Mouse (Mus musculus): Measurements from ENCODE around the gene Itih5. TPM values are rescaled to one million over a fixed set of nuclear protein-coding genes. Genes with fewer than 3 reads are reported as not detected.
A peak's percentile ranks its signal among the peaks of the same experiment; 100 is the strongest.

Itih5 gene
- polyA plus RNA-seq, 1 experiment from 2014 or later, result 1.4 TPM

GRCm38 (mm10) chr2:10262722-10263121 is 109.4 kb downstream of the Itih5 start:
- Histone ChIP-seq H3K27me3 (ENCODE audit: control insufficient read depth, insufficient read depth, low read length) (no peaks in the 10 kb centered on the region), H3K9ac (replicated peaks; ENCODE audit: low read depth, low read length) (no peak overlapping the region), H3K36me3 (ENCODE audit: control insufficient read depth, insufficient read depth, low read length) (no peaks in the 10 kb centered on the region), H3K27ac (ENCODE audit: low read depth, low read length) (no peak overlapping the region), H3K9me3 (ENCODE audit: control insufficient read depth, low read length) (no peaks in the 10 kb centered on the region), H3K4me1 (ENCODE audit: control insufficient read depth, insufficient read depth, low read length) (no peaks in the 10 kb centered on the region), H3K4me3 (ENCODE audit: low read depth, low read length) (no peak overlapping the region), H3K4me2 (ENCODE audit: low read depth, low read length) (no peak overlapping the region)
- ATAC-seq (ENCODE audit: low read depth), result no peak
- 5% methylated on average over 5 of the region's 5 CpGs for whole genome bisulfite sequencing

GRCm38 (mm10) chr2:10263909-10264489 is 110.6 kb downstream of the Itih5 start:
- H3K4me2 ChIP-seq (ENCODE audit: low read depth, low read length), result no peak overlapping the region
- no peak for ATAC-seq (ENCODE audit: low read depth)

GRCm38 (mm10) chr2:10265881-10266280 is 112.5 kb downstream of the Itih5 start:
- Histone ChIP-seq H3K4me3 (ENCODE audit: low read depth, low read length) (no peak overlapping the region), H3K27me3 (ENCODE audit: control insufficient read depth, insufficient read depth, low read length) (no peaks in the 10 kb centered on the region), H3K36me3 (ENCODE audit: control insufficient read depth, insufficient read depth, low read length) (no peaks in the 10 kb centered on the region), H3K4me1 (ENCODE audit: control insufficient read depth, insufficient read depth, low read length) (no peaks in the 10 kb centered on the region), H3K4me2 (ENCODE audit: low read depth, low read length) (no peak overlapping the region), H3K27ac (ENCODE audit: low read depth, low read length) (no peak overlapping the region), H3K9ac (replicated peaks; ENCODE audit: low read depth, low read length) (no peak overlapping the region), H3K9me3 (ENCODE audit: control insufficient read depth, low read length) (no peaks in the 10 kb centered on the region)
- no peak for ATAC-seq (ENCODE audit: low read depth)
- WGBS, result 86% methylated on average over 5 of the region's 5 CpGs

More at GRCm38 (mm10) chr2:10263909-10264489, 110.6 kb downstream of the Itih5 start:
- Histone ChIP-seq H3K27ac (ENCODE audit: low read depth, low read length) (no peak overlapping the region), H3K9me3 (ENCODE audit: control insufficient read depth, low read length) (no peaks in the 10 kb centered on the region), H3K27me3 (ENCODE audit: control insufficient read depth, insufficient read depth, low read length) (no peaks in the 10 kb centered on the region), H3K4me1 (ENCODE audit: control insufficient read depth, insufficient read depth, low read length) (no peaks in the 10 kb centered on the region), H3K4me3 (ENCODE audit: low read depth, low read length) (no peak overlapping the region), H3K36me3 (ENCODE audit: control insufficient read depth, insufficient read depth, low read length) (no peaks in the 10 kb centered on the region), H3K9ac (replicated peaks; ENCODE audit: low read depth, low read length) (no peak overlapping the region)
- WGBS, result 24% methylated on average over 7 of the region's 7 CpGs

GRCm38 (mm10) chr2:10272604-10273115 is 119.3 kb downstream of the Itih5 start:
- Histone ChIP-seq H3K4me1 (ENCODE audit: control insufficient read depth, insufficient read depth, low read length) (no peaks in the 10 kb centered on the region), H3K36me3 (ENCODE audit: control insufficient read depth, insufficient read depth, low read length) (no peaks in the 10 kb centered on the region), H3K27me3 (ENCODE audit: control insufficient read depth, insufficient read depth, low read length) (no peaks in the 10 kb centered on the region), H3K4me2 (ENCODE audit: low read depth, low read length) (no peak overlapping the region), H3K9me3 (ENCODE audit: control insufficient read depth, low read length) (no peaks in the 10 kb centered on the region), H3K9ac (replicated peaks; ENCODE audit: low read depth, low read length) (no peak overlapping the region), H3K27ac (ENCODE audit: low read depth, low read length) (no peak overlapping the region), H3K4me3 (ENCODE audit: low read depth, low read length) (no peak overlapping the region)
- WGBS, result 79% methylated on average over 9 of the region's 9 CpGs
- no peak for ATAC-seq (ENCODE audit: low read depth)

GRCm38 (mm10) chr2:10273541-10274050 is 120.2 kb downstream of the Itih5 start:
- no peak for ATAC-seq (ENCODE audit: low read depth)
- Histone ChIP-seq H3K27ac (ENCODE audit: low read depth, low read length) (no peak overlapping the region), H3K4me1 (ENCODE audit: control insufficient read depth, insufficient read depth, low read length) (no peaks in the 10 kb centered on the region), H3K4me3 (ENCODE audit: low read depth, low read length) (no peak overlapping the region), H3K27me3 (ENCODE audit: control insufficient read depth, insufficient read depth, low read length) (no peaks in the 10 kb centered on the region), H3K9me3 (ENCODE audit: control insufficient read depth, low read length) (no peaks in the 10 kb centered on the region), H3K4me2 (ENCODE audit: low read depth, low read length) (no peak overlapping the region), H3K36me3 (ENCODE audit: control insufficient read depth, insufficient read depth, low read length) (no peaks in the 10 kb centered on the region), H3K9ac (replicated peaks; ENCODE audit: low read depth, low read length) (no peak overlapping the region)
- WGBS, result 89% methylated on average over 3 of the region's 3 CpGs

GRCm38 (mm10) chr2:10276194-10276593 is 122.8 kb downstream of the Itih5 start:
- no peak overlapping the region for H3K27ac ChIP-seq (ENCODE audit: low read depth, low read length)
- H3K36me3 ChIP-seq (ENCODE audit: control insufficient read depth, insufficient read depth, low read length), result no peaks in the 10 kb centered on the region
- no peak overlapping the region for H3K4me3 ChIP-seq (ENCODE audit: low read depth, low read length)
- H3K9me3 ChIP-seq (ENCODE audit: control insufficient read depth, low read length), result no peaks in the 10 kb centered on the region
- no peak overlapping the region for H3K4me2 ChIP-seq (ENCODE audit: low read depth, low read length)
- no peak overlapping the region for H3K9ac ChIP-seq (replicated peaks; ENCODE audit: low read depth, low read length)
- no peaks in the 10 kb centered on the region for H3K27me3 ChIP-seq (ENCODE audit: control insufficient read depth, insufficient read depth, low read length)
- no peaks in the 10 kb centered on the region for H3K4me1 ChIP-seq (ENCODE audit: control insufficient read depth, insufficient read depth, low read length)
- ATAC-seq (ENCODE audit: low read depth), result peak; percentile 95
- 40% methylated on average over 2 of the region's 2 CpGs for WGBS

- H3K4me2 ChIP-seq (ENCODE audit: low read depth, low read length), result no peak overlapping the region
- no peaks in the 10 kb centered on the region for H3K4me1 ChIP-seq (ENCODE audit: control insufficient read depth, insufficient read depth, low read length)
- 29% methylated on average over 5 of the region's 5 CpGs for whole genome bisulfite sequencing
- no peak overlapping the region for H3K9ac ChIP-seq (replicated peaks; ENCODE audit: low read depth, low read length)
- no peak overlapping the region for H3K4me3 ChIP-seq (ENCODE audit: low read depth, low read length)
- H3K27ac ChIP-seq (ENCODE audit: low read depth, low read length), result no peak overlapping the region
- no peaks in the 10 kb centered on the region; the same call in 1 of the 2 replicates for H3K27me3 ChIP-seq (ENCODE audit: control insufficient read depth, insufficient read depth, low read length)
- no peaks in the 10 kb centered on the region for H3K9me3 ChIP-seq (ENCODE audit: control insufficient read depth, low read length)
- no peak for ATAC-seq (ENCODE audit: low read depth)
- no peaks in the 10 kb centered on the region for H3K36me3 ChIP-seq (ENCODE audit: control insufficient read depth, insufficient read depth, low read length)
These were observed 130.3 kb downstream of the Itih5 start for GRCm38 (mm10) chr2:10283686-10284085.

- WGBS, result 3% methylated on average over 10 of the region's 10 CpGs
- Histone ChIP-seq H3K9ac (replicated peaks; ENCODE audit: low read depth, low read length) (no peak overlapping the region), H3K36me3 (ENCODE audit: control insufficient read depth, insufficient read depth, low read length) (no peaks in the 10 kb centered on the region), H3K9me3 (ENCODE audit: control insufficient read depth, low read length) (no peaks in the 10 kb centered on the region), H3K4me1 (ENCODE audit: control insufficient read depth, insufficient read depth, low read length) (no peaks in the 10 kb centered on the region), H3K27me3 (ENCODE audit: control insufficient read depth, insufficient read depth, low read length) (no peaks in the 10 kb centered on the region; the same call in 1 of the 2 replicates), H3K27ac (ENCODE audit: low read depth, low read length) (no peak overlapping the region), H3K4me3 (ENCODE audit: low read depth, low read length) (no peak overlapping the region), H3K4me2 (ENCODE audit: low read depth, low read length) (no peak overlapping the region)
- 0 out of 2 replicates have a peak, but pooled peaks have one; percentile 29 for ATAC-seq (ENCODE audit: low read depth)
These were observed 131.4 kb downstream of the Itih5 start for GRCm38 (mm10) chr2:10284636-10285270.

- H3K27me3 ChIP-seq (ENCODE audit: control insufficient read depth, insufficient read depth, low read length), result peaks cover under 1% of the 10 kb centered on the region; the same call in 1 of the 2 replicates
- no peak overlapping the region for H3K4me3 ChIP-seq (ENCODE audit: low read depth, low read length)
- no peaks in the 10 kb centered on the region for H3K36me3 ChIP-seq (ENCODE audit: control insufficient read depth, insufficient read depth, low read length)
- H3K9me3 ChIP-seq (ENCODE audit: control insufficient read depth, low read length), result no peaks in the 10 kb centered on the region
- WGBS, result 20% methylated on average over 10 of the region's 13 CpGs
- no peak overlapping the region for H3K9ac ChIP-seq (replicated peaks; ENCODE audit: low read depth, low read length)
- no peak for ATAC-seq (ENCODE audit: low read depth)
- H3K4me2 ChIP-seq (ENCODE audit: low read depth, low read length), result no peak overlapping the region
- H3K27ac ChIP-seq (ENCODE audit: low read depth, low read length), result no peak overlapping the region
- H3K4me1 ChIP-seq (ENCODE audit: control insufficient read depth, insufficient read depth, low read length), result no peaks in the 10 kb centered on the region
These were observed 132.6 kb downstream of the Itih5 start for GRCm38 (mm10) chr2:10285975-10286374.
